Mouse (Mus musculus) midbrain, embryonic 12.5 days (tissue): ENCODE data around the gene Defb30. TPM values are rescaled to one million over a fixed set of nuclear protein-coding genes. Genes with fewer than 3 reads are reported as not detected.

Source experiments
- ATAC-seq: fragments of 200-750 bp; cut with Nextera tagmentation; 2 replicates; pipeline ENCODE4 v1.8.0; 2017; ENCODE audit warnings: low read depth, moderate TSS enrichment, moderate library complexity; ENCODE audit not compliant: low FRiP score
- H3K27ac ChIP-seq: fragments of 300-500 bp; sonication (generic); replicated peaks from 2 replicates; pipeline ENCODE4 v1.5.1; 2016; ENCODE audit warnings: mild to moderate bottlenecking
- H3K27me3 ChIP-seq: fragments of 300-500 bp; sonication (generic); 2 replicates; pipeline ENCODE4 v1.6.1; 2016; ENCODE audit warnings: mild to moderate bottlenecking
- H3K36me3 ChIP-seq: fragments of 300-500 bp; sonication (generic); 2 replicates; pipeline ENCODE4 v1.6.1; 2016
- H3K4me1 ChIP-seq: fragments of 300-500 bp; sonication (generic); 2 replicates; pipeline ENCODE4 v1.6.1; 2016
- H3K4me2 ChIP-seq: fragments of 300-500 bp; sonication (generic); replicated peaks from 2 replicates; pipeline ENCODE4 v1.6.1; 2016; ENCODE audit warnings: mild to moderate bottlenecking, moderate library complexity
- H3K4me3 ChIP-seq: fragments of 300-500 bp; sonication (generic); 2 replicates; pipeline ENCODE4 v1.5.1; 2016; ENCODE audit warnings: mild to moderate bottlenecking
- H3K9ac ChIP-seq: fragments of 300-500 bp; sonication (generic); replicated peaks from 2 replicates; pipeline ENCODE4 v1.6.1; 2016; ENCODE audit warnings: mild to moderate bottlenecking, moderate library complexity
- H3K9me3 ChIP-seq: fragments of 300-500 bp; sonication (generic); 2 replicates; pipeline ENCODE4 v1.6.1; 2016; ENCODE audit warnings: mild to moderate bottlenecking
- WGBS: fragments of 180-500 bp; shearing (Covaris S2); methylation state at CpG from one replicate; pipeline ENCODE4 v1.1.7; 2016; 5-methylcytosine and 5-hydroxymethylcytosine counted together
- polyA plus RNA-seq: library from polyadenylated mRNA; unstranded; fragments of >200 nt; fragmentation: Nextera tagmentation; extraction: Ambion mirVana; gene quantifications from 2 replicates; pipeline ENCODE4 v1.2.1, GENCODE M21; 2016

Gene Defb30
- polyA plus RNA-seq, 1 experiment from 2014 or later, result not detected

GRCm38 (mm10) chr14:63011471-63011870 is 38.3 kb downstream of the Defb30 start, which contains the start of gene Defb43:
Gene Defb43 (plus strand): TSS chr14:63011771.
- no peak within 1 kb of the TSS for H3K9ac ChIP-seq
- H3K27me3 ChIP-seq, result no peaks in the 10 kb centered on the region
- no peak within 1 kb of the TSS for H3K4me3 ChIP-seq
- no peak within 1 kb of the TSS for H3K4me2 ChIP-seq
- H3K9me3 ChIP-seq, result no peaks in the 10 kb centered on the region
- no peak for ATAC-seq
- 94% methylated on average over 5 of the region's 5 CpGs for WGBS
- no peaks in the 10 kb centered on the region for H3K4me1 ChIP-seq
- no peaks in the 10 kb centered on the region for H3K36me3 ChIP-seq
- H3K27ac ChIP-seq, result no peak within 1 kb of the TSS

- Histone ChIP-seq H3K4me1 (no peaks in the 10 kb centered on the region), H3K4me2 (no peak overlapping the region), H3K27ac (no peak overlapping the region), H3K9ac (no peak overlapping the region), H3K4me3 (no peak overlapping the region), H3K36me3 (no peaks in the 10 kb centered on the region), H3K27me3 (no peaks in the 10 kb centered on the region), H3K9me3 (no peaks in the 10 kb centered on the region)
- ATAC-seq, result no peak
- WGBS, result 69% methylated on average over 2 of the region's 2 CpGs
Observed at GRCm38 (mm10) chr14:63002588-63002987, 47.2 kb downstream of the Defb30 start.

GRCm38 (mm10) chr14:62998977-62999376 is 50.8 kb downstream of the Defb30 start:
- Histone ChIP-seq H3K4me3 (no peak overlapping the region), H3K4me2 (no peak overlapping the region), H3K9me3 (no peaks in the 10 kb centered on the region), H3K27ac (no peak overlapping the region), H3K4me1 (no peaks in the 10 kb centered on the region), H3K36me3 (no peaks in the 10 kb centered on the region), H3K27me3 (no peaks in the 10 kb centered on the region), H3K9ac (no peak overlapping the region)
- 96% methylated on average over 4 of the region's 4 CpGs for WGBS
- no peak for ATAC-seq

- WGBS, result 86% methylated on average over 8 of the region's 8 CpGs
- H3K9ac ChIP-seq, result no peak within 1 kb of the TSS
- no peak within 1 kb of the TSS for H3K4me2 ChIP-seq
- H3K36me3 ChIP-seq, result no peaks in the 10 kb centered on the region
- H3K27me3 ChIP-seq, result no peaks in the 10 kb centered on the region
- no peak within 1 kb of the TSS for H3K4me3 ChIP-seq
- H3K9me3 ChIP-seq, result no peaks in the 10 kb centered on the region
- H3K4me1 ChIP-seq, result no peaks in the 10 kb centered on the region
- ATAC-seq, result no peak
- no peak within 1 kb of the TSS for H3K27ac ChIP-seq
Observed at GRCm38 (mm10) chr14:62997777-62998176, 52.0 kb downstream of the Defb30 start, which contains the start of gene Defb47. Gene Defb47 (plus strand): TSS chr14:62998077.

DNA sequence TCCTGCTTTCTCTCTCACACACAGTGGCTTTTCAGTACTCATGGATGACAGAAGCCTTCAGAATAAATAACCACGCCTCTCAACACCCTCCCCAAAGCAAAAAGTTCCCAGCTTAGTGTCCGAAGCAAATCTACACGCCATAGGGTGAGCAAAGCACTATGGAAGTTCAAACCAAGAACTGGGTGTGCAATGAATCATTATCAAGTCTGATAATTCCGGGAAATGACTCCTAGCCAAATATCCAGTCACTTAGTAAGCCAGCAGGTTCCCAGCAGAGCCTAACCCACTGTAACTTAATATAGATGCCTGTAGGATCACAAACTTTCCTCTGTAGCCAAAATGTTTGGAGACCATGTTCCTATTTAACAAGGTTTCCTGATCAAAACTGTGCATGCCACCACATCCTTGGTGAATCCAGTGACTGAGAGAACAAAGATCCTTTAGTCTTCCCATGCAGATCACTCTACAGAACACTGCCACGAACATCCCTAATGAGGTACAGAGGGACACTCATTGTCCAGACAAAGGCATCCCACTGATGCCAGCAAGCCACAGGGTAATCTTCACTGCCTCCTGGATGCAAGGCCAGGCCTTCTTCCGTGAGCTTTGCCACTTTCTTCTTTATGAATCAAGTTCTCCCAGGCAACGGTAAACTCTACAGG is 57.8 kb downstream of the Defb30 start:
- no peak for ATAC-seq
- no peaks in the 10 kb centered on the region for H3K9me3 ChIP-seq
- H3K4me2 ChIP-seq, result no peak overlapping the region
- H3K9ac ChIP-seq, result no peak overlapping the region
- no peaks in the 10 kb centered on the region for H3K36me3 ChIP-seq
- 50% methylated on average over 7 of the region's 7 CpGs for WGBS
- no peak overlapping the region for H3K27ac ChIP-seq
- no peaks in the 10 kb centered on the region for H3K27me3 ChIP-seq
- no peak overlapping the region for H3K4me3 ChIP-seq
- no peaks in the 10 kb centered on the region for H3K4me1 ChIP-seq

GRCm38 (mm10) chr14:62991271-62991670 is 58.5 kb downstream of the Defb30 start:
- no peaks in the 10 kb centered on the region for H3K9me3 ChIP-seq
- no peaks in the 10 kb centered on the region for H3K36me3 ChIP-seq
- H3K4me1 ChIP-seq, result no peaks in the 10 kb centered on the region
- WGBS, result 73% methylated on average over 3 of the region's 3 CpGs
- H3K4me3 ChIP-seq, result no peak overlapping the region
- H3K9ac ChIP-seq, result no peak overlapping the region
- no peaks in the 10 kb centered on the region for H3K27me3 ChIP-seq
- no peak overlapping the region for H3K4me2 ChIP-seq
- no peak for ATAC-seq
- H3K27ac ChIP-seq, result no peak overlapping the region

- Histone ChIP-seq H3K4me3 (no peak within 1 kb of the TSS), H3K27me3 (no peaks in the 10 kb centered on the region), H3K9ac (no peak within 1 kb of the TSS), H3K4me1 (no peaks in the 10 kb centered on the region), H3K9me3 (no peaks in the 10 kb centered on the region), H3K36me3 (no peaks in the 10 kb centered on the region), H3K4me2 (no peak within 1 kb of the TSS), H3K27ac (no peak within 1 kb of the TSS)
- 69% methylated on average over 1 of the region's 1 CpGs for WGBS
- ATAC-seq, result no peak
Observed at GRCm38 (mm10) chr14:62984410-62984809, 65.3 kb downstream of the Defb30 start, which contains the start of gene Defb48. Gene Defb48 (minus strand): TSS chr14:62984510.

Other genes with a start within 250 kb of the Defb30 start
- gene Wdfy2, start 212.3 kb downstream of the Defb30 start, polyA plus RNA-seq, result 15.6 and 16.2 TPM in 2 replicates
- gene Defb48, start 65.5 kb downstream of the Defb30 start, polyA plus RNA-seq, result not detected in 2 replicates
- not detected in 2 replicates for gene Defb47, start 51.9 kb downstream of the Defb30 start, polyA plus RNA-seq
- not detected in 2 replicates for gene Defb43, start 38.2 kb downstream of the Defb30 start, polyA plus RNA-seq
- gene Defb42, start 3.0 kb downstream of the Defb30 start, polyA plus RNA-seq, result not detected in 2 replicates